Mouse (Mus musculus): ENCODE measurements around the gene Nosip. TPM values are rescaled to one million over a fixed set of nuclear protein-coding genes. Genes with fewer than 3 reads are reported as not detected.

Gene Nosip
- polyA plus RNA-seq, 1 experiment from 2014 or later = 63.0 TPM

DNA sequence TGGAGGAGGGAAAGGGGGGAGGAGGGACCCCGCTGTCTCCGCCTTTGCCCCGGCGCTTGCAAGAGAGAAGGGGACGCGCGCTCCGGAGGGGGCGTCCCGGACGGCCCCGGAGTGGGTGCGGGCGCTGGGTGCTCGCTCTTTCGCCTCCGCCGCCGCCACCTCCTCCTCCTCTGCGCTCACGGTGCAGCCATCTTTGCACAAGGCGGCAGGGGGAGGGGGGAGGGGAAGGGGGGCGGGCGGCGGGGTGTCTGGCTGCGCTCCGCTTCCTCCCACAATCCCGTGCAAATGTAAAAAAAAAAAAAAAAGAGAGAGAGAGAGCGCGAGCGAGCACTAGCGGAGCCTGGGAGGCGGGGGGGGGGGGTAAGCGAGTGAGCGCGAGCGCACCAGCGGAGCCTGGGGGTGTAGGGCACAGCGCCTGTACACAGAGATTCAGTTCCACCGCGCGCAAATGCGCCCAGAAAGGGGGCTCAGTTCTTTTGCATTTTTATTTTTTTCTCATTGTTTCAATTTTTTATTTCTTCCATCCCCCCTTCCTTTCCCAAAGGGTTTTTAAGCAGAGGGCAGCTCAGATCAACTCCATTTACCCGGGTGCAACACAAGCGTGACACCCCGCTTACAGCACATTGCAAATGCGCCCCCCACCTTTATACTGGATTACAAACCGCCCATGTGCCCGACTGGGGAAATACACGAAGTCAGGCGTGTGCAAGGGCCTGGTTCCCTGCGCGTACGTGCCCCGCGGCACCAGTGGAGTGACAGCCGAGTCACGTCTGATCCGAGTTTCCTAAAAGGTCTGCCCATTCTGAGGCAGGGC, 8.9 kb upstream of the Nosip start:
- Histone ChIP-seq H3K27ac (peak overlapping the region; percentile 91), H3K4me2 (replicated peaks) (peak overlapping the region; percentile 91), H3K27me3 (replicated peaks) (no peaks in the 10 kb centered on the region), H3K36me3 (peaks cover 25% of the 10 kb centered on the region), H3K9ac (peak overlapping the region; percentile 92), H3K9me3 (no peaks in the 10 kb centered on the region), H3K4me1 (peaks cover 20% of the 10 kb centered on the region), H3K4me3 (peak overlapping the region; percentile 87)
- peak; percentile 52 for ATAC-seq (ENCODE audit: low FRiP score, low read depth)
- WGBS = 1% methylated on average over 44 of the region's 59 CpGs

DNA sequence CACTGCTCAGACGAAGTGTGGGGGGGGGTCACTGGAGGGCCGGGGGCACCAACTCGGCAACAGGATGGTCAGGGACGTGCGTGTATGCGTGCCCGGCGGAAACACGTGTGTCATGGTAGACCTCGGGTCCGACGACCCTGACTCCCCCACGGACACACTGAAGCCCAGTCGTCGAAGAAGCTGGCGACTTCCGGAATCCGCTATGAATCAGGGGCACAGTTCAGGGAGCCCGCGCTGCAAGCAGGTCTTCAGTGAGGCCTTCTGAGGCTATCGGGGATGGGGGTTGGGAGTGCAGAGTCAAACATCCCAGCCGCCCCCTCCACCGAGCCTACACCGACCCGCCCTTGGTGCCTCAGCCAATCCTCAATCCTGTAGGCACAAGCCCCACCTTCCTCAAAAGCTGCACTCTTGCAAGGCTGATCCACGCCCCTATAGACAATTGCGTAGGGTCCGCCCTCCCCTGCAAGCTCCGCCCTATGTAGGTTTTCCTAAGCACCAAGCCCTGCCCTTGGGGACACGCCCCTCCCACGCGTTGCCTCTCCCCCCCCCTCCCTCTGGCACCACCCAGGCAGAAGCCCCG, 8.2 kb upstream of the Nosip start:
- ATAC-seq (ENCODE audit: low FRiP score, low read depth) = peak; percentile 86
- peak overlapping the region; percentile 91 for H3K4me2 ChIP-seq (replicated peaks)
- peaks cover 25% of the 10 kb centered on the region for H3K4me1 ChIP-seq
- peak overlapping the region; percentile 92 for H3K9ac ChIP-seq
- under 1% methylated on average over 33 of the region's 33 CpGs for WGBS
- H3K9me3 ChIP-seq = no peaks in the 10 kb centered on the region
- peak overlapping the region; percentile 91 for H3K27ac ChIP-seq
- H3K4me3 ChIP-seq = peak overlapping the region; percentile 87
- peaks cover 18% of the 10 kb centered on the region for H3K36me3 ChIP-seq
- no peaks in the 10 kb centered on the region for H3K27me3 ChIP-seq (replicated peaks)

DNA sequence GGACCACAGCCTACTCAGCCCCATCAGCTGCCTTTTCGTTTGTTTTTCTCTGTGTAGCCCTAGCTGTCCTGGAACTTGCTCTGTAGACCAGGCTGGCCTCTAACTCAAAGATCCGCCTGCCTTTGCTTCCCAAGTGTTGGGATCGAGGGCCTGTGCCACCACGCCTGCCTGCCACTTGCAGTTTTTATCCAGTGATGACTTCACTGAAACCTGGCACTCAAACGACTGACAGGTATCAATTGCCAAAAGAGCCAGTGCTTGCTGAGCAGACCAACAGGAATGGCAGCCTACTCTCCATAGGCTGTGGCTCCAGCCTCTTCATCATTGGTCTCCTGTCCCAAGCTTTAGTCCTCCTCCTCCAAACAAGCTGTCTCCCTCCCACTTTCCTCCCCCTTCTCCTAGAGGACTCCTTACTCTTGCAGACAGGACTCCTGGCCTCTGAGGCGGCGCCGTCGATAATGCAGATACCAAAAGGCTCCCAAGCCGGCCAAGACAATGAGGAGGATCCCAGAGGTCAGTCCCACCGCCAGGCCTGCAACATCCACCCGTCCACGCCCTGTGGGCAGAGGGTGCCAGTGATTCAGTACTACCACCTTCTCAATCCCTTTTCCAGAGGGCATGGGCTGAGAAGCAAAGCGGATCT, 5.8 kb upstream of the Nosip start:
- Histone ChIP-seq H3K27me3 (replicated peaks) (no peaks in the 10 kb centered on the region), H3K4me3 (no peak overlapping the region), H3K4me1 (peaks cover 24% of the 10 kb centered on the region), H3K4me2 (replicated peaks) (no peak overlapping the region), H3K9ac (no peak overlapping the region), H3K27ac (no peak overlapping the region), H3K36me3 (no peaks in the 10 kb centered on the region), H3K9me3 (no peaks in the 10 kb centered on the region)
- WGBS = 68% methylated on average over 14 of the region's 14 CpGs
- no peak for ATAC-seq (ENCODE audit: low FRiP score, low read depth)

DNA sequence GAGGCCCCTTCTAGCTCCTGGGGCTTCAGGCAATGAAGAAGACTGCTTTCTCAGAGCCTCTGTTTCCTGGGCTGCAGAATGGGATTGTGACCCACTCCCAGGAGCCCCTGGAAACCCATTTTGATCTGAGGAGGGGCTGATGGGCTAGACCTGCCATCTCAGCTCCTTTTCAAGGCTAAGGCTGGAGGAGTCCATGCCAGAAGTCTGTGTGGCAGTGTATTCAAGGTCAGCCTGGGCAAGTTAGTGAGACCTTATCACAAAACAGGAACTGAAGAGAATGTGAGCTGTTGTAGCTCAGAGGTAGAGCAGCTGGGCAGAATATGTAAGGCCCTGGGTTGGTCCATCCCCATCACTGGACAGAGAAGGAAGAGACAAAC, 5.3 kb upstream of the Nosip start:
- Histone ChIP-seq H3K4me1 (peaks cover 22% of the 10 kb centered on the region), H3K9me3 (no peaks in the 10 kb centered on the region), H3K36me3 (no peaks in the 10 kb centered on the region), H3K9ac (no peak overlapping the region), H3K27me3 (replicated peaks) (no peaks in the 10 kb centered on the region), H3K27ac (no peak overlapping the region), H3K4me3 (no peak overlapping the region), H3K4me2 (replicated peaks) (no peak overlapping the region)
- no peak for ATAC-seq (ENCODE audit: low FRiP score, low read depth)

DNA sequence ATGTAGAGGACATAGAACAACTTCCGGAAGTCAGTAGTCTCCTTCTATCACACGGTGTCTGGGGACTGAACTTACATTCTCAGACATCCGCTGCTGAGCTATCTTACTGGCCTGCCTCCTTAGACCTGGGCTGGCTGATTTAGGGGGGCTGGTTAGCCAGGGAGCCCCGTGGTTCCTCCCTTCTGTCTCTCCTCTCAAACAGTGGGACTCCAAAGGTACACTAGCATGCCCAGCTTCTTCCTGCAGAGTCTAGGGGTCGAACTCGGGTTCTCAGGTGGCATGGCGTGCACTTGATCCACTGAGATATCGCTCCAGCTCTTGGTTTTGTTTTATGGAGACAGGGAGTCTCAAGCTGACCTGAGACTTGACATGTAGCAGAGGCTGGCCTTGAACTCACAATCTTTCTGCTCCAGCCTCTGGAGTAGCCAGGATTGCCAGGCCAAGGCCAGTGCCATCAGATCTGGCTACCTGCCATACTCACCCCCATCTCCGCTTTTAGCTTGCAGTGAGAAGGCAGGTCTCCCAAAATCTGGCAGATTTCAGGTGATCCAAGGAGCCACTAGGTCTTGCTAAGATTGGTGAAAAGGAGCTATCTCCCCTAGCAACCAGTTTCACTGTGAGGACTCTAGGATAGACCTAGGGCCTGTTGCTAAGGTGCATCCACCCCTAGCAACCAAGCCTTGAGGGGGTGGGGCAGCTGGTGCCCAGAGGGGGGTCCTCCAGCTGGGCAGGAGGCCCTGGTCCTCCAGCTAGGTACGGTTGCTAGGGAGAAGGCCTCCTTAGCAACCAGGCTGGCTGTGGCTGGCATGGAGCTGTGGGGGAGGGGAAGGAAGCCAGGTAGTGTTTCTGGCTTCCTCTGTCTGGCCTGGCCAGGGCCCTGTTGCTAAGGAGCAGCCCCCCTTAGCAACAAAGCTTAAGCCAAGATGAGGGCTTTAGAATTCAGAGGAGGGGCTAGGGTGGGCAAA, 3.3 kb upstream of the Nosip start:
- H3K9me3 ChIP-seq = no peaks in the 10 kb centered on the region
- H3K27ac ChIP-seq = no peak overlapping the region
- no peak for ATAC-seq (ENCODE audit: low FRiP score, low read depth)
- H3K4me2 ChIP-seq (replicated peaks) = peak overlapping the region; percentile 6; the same call in 1 of the 2 replicates
- H3K9ac ChIP-seq = no peak overlapping the region
- 78% methylated on average over 10 of the region's 10 CpGs for WGBS
- no peaks in the 10 kb centered on the region for H3K36me3 ChIP-seq
- H3K4me3 ChIP-seq = no peak overlapping the region
- no peaks in the 10 kb centered on the region for H3K27me3 ChIP-seq (replicated peaks)
- H3K4me1 ChIP-seq = peaks cover 30% of the 10 kb centered on the region

DNA sequence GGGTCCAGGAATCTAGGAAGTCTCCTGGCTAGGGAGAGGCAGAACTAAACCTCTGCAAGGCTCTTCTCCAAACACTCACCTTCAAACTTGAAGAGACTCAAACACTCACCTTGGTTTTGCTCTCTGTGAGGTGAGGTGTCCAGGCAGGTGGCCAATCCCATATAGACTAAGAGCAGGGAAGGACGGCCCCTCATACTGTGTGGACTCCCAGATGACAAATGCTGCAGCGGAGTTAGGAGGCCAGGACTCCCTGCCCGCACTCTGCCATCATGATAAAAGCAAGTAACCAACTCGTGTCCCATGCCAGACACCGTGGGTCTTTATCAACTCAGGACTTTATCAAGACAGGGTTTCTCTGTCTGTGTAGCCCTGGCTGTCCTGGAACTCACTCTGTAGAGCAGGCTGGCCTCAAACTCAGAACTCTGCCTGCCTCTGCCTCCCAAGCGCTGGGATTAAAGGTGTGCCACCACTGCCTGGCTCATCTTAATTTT, 1.6 kb upstream of the Nosip start:
- no peaks in the 10 kb centered on the region for H3K36me3 ChIP-seq
- no peak overlapping the region for H3K27ac ChIP-seq
- H3K4me1 ChIP-seq = peaks cover 30% of the 10 kb centered on the region
- 94% methylated on average over 6 of the region's 6 CpGs for WGBS
- no peaks in the 10 kb centered on the region for H3K27me3 ChIP-seq (replicated peaks)
- H3K9me3 ChIP-seq = no peaks in the 10 kb centered on the region
- no peak overlapping the region for H3K9ac ChIP-seq
- no peak overlapping the region for H3K4me2 ChIP-seq (replicated peaks)
- no peak overlapping the region for H3K4me3 ChIP-seq
- ATAC-seq (ENCODE audit: low FRiP score, low read depth) = no peak

DNA sequence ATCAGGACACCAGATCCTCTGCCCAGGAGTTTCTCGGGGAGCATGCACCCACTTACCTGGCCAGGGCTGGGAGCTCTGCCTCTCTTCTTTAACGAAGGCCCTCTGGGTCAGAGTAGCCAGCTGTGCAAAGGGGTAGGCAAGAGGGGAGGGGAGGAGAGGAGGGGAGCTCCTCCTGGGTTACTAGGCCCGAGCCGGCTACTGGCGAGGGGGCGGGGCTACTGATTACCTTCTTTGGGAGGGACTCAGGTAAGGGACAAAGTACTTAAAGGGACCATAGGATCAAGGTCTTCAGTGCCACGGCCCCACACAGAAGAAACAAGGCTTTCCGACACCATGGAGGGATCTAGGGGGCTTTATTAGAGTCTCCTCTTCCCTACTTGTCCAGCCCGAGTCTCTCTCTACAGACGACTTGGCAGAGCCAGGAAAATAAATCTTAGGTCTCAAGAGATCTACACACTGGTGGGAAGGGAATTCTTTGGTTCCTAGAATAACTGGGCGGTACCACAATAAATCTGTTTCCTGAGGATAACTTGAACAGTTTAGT, 625 bp upstream of the Nosip start:
- H3K4me3 ChIP-seq = peak overlapping the region; percentile 53
- H3K4me2 ChIP-seq (replicated peaks) = peak overlapping the region; percentile 72
- WGBS = 16% methylated on average over 11 of the region's 11 CpGs
- ATAC-seq (ENCODE audit: low FRiP score, low read depth) = no peak
- peaks cover 30% of the 10 kb centered on the region for H3K4me1 ChIP-seq
- peak overlapping the region; percentile 39; the same call in 1 of the 2 replicates for H3K9ac ChIP-seq
- no peaks in the 10 kb centered on the region for H3K27me3 ChIP-seq (replicated peaks)
- no peaks in the 10 kb centered on the region for H3K9me3 ChIP-seq
- no peak overlapping the region for H3K27ac ChIP-seq
- no peaks in the 10 kb centered on the region for H3K36me3 ChIP-seq

DNA sequence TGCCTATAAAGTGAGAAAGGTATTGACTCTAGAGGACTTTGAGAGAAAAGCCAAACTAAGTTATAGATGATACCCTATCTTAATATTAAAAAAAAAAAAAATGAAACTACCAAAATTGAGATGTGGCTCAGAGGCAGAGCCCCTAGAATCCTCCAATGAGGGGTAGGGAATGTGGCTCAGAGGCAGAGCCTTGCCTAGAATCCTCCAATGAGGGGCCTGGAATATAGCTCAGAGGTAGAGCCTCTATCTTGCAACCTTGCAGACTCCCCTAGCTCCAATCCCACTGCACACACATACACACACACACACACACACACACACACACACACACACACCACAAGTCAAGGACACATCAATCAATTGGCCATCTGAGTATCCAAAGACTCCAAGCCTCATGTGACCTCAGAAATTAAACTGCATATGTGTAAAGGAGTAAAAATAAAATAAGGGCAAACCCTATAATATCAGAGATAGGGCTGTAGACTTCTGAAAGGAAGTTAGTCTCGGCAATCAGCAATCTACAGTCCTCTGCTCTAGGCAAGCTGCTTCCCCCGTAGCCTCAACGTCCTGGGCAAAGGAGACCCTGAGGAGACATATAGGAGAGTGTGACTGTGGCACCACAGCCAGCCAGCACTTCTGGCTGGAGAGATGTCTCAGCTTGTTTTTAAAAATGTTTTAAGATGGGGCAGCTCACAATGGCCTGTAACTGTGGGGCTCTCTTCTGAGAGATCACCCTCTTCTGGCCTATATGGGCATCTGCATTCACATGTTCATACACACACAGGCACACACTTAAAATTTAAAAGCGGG, 5.2 kb downstream of the Nosip start:
- Histone ChIP-seq H3K4me2 (replicated peaks) (no peak overlapping the region), H3K9me3 (no peaks in the 10 kb centered on the region), H3K27me3 (replicated peaks) (no peaks in the 10 kb centered on the region), H3K27ac (no peak overlapping the region), H3K4me1 (peaks cover 10% of the 10 kb centered on the region; the same call in 1 of the 2 replicates), H3K4me3 (no peak overlapping the region), H3K36me3 (no peaks in the 10 kb centered on the region), H3K9ac (no peak overlapping the region)
- 77% methylated on average over 4 of the region's 4 CpGs for WGBS
- no peak for ATAC-seq (ENCODE audit: low FRiP score, low read depth)

DNA sequence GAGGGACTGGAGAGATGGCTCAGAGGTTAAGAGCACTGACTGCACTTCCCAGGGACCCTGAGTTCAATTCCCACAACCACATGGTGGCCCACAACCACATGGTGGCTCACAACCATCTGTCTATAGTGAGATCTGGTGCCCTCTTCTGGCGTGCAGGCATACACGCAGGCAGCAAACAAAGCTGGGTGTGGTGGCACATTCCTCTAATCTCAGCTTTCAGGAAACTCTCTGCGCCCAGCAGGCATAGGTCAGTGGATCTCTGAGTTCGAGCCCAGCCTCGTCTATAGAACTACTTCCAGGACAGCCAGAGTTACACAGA, 5.7 kb downstream of the Nosip start:
- Histone ChIP-seq H3K36me3 (no peaks in the 10 kb centered on the region), H3K9ac (no peak overlapping the region), H3K4me2 (replicated peaks) (no peak overlapping the region), H3K4me1 (peaks cover 10% of the 10 kb centered on the region; the same call in 1 of the 2 replicates), H3K9me3 (no peaks in the 10 kb centered on the region), H3K4me3 (no peak overlapping the region), H3K27me3 (replicated peaks) (no peaks in the 10 kb centered on the region), H3K27ac (no peak overlapping the region)
- 0 out of 2 replicates have a peak, but pooled peaks have one; percentile 48 for ATAC-seq (ENCODE audit: low FRiP score, low read depth)
- WGBS = 42% methylated on average over 5 of the region's 5 CpGs

DNA sequence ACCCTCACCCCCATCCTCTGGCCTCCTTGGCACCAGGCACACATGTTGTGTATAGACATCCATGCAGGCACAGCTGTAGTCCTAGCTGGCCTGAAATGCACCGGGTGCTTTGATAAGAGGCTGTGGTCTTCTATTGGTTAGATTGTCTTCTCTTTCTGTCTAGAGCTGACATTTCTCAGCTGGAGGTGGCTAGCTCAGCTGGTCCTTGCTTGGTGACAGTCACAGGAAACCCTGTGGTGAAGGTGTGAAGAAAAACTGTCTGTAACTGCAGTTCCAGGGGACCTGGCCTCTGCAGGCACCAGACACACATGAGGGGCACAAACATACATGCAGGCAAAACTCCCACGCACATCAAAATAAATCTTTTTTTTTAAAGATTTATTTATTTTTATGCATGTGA, 7.4 kb downstream of the Nosip start:
- H3K4me2 ChIP-seq (replicated peaks) = no peak overlapping the region
- no peak overlapping the region for H3K9ac ChIP-seq
- 89% methylated on average over 2 of the region's 2 CpGs for WGBS
- ATAC-seq (ENCODE audit: low FRiP score, low read depth) = no peak
- H3K9me3 ChIP-seq = no peaks in the 10 kb centered on the region
- H3K4me3 ChIP-seq = no peak overlapping the region
- peaks cover 13% of the 10 kb centered on the region; the same call in 1 of the 2 replicates for H3K36me3 ChIP-seq
- no peaks in the 10 kb centered on the region for H3K4me1 ChIP-seq
- no peaks in the 10 kb centered on the region for H3K27me3 ChIP-seq (replicated peaks)
- H3K27ac ChIP-seq = no peak overlapping the region

DNA sequence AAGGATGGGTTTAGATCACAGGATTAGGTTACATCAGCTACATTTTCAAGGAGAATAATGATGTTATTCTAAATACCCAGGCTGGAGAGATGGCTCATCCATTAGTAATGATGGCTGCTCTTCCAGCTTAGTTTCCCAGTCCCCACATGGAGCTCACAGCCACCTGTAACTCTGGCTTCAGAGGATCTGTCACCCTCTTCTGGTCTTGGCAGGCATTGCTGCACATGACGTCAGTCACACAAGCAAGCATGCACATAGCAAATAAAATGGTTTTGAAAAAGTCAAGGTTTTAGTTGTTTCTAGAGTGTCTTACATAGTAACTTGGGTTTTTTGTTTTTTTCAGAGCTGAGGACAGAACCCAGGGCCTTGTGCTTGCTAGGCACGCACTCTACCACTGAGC, 10.0 kb downstream of the Nosip start:
- WGBS = 79% methylated on average over 2 of the region's 2 CpGs
- H3K4me3 ChIP-seq = no peak overlapping the region
- H3K27me3 ChIP-seq (replicated peaks) = no peaks in the 10 kb centered on the region
- no peaks in the 10 kb centered on the region for H3K4me1 ChIP-seq
- ATAC-seq (ENCODE audit: low FRiP score, low read depth) = no peak
- H3K9me3 ChIP-seq = no peaks in the 10 kb centered on the region
- peaks cover 31% of the 10 kb centered on the region for H3K36me3 ChIP-seq
- H3K4me2 ChIP-seq (replicated peaks) = no peak overlapping the region
- H3K9ac ChIP-seq = no peak overlapping the region
- no peak overlapping the region for H3K27ac ChIP-seq
